Mouse (Mus musculus) T-helper 2 cell (primary cell): ENCODE data around the gene Hist1h2ak.

Experiments used
- in situ Hi-C: fragments of 300-600 bp; cut with MboI, MseI; formaldehyde crosslinking; loops from one replicate; pipeline ENCODE4 v1.15.1; 2025; ENCODE audit warnings: high pct_unique_total_duplicates

Hist1h2ak gene

DNA sequence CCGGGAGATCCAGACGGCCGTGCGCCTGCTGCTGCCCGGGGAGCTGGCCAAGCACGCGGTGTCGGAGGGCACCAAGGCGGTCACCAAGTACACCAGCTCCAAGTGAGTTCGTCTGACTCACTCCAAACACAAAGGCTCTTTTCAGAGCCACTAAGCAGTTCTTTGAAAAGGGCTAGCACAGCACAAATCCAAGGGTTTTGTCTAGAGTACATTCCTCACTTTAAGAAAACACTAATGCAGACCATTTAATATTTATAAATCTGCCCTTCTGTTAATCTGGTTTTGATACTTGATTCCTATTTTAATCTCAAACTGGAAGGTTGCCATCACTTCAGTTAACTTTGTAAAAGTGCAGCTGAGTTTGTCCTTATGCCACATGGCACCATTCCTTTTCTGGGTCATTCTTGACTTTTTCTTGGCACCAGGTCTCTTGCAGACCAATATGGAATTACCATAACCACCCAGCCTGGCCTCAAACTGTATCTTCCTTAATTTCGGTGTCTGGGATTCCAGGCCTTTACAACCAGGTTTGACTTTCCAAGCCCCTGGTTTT, 31.2 kb downstream of the Hist1h2ak start:
- in situ Hi-C loops, result loop anchor here (25.0 kb wide), 2 partner anchors 485 to 1715 kb away; no protein-coding TSS in a partner anchor

DNA sequence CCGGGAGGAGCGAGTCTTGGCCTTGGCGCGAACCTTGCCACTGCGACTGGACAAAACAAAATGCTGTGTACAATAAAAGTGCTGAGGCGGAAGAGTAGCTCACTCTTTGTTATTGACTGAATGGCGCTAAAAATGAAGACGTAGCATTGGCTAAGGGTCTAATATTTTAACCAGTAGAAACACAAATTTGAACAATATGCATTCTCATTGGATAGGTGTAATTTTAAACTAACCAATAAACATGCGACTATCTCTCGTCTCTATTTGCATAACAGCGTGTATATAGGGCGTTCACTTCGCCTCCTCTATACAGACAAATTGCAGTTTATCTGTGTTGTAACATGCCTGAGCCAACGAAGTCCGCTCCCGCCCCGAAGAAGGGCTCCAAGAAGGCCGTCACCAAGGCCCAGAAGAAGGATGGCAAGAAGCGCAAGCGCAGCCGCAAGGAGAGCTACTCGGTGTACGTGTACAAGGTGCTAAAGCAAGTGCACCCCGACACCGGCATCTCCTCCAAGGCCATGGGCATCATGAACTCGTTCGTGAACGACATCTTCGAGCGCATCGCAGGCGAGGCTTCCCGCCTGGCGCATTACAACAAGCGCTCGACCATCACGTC, 31.8 kb downstream of the Hist1h2ak start, which contains the start of gene Hist1h2bm:
Gene Hist1h2bm (plus strand): TSS at position 288 of the 616 bp plus-strand sequence.
- in situ Hi-C loops, result loop anchor here (25.0 kb wide), 2 partner anchors 485 to 1715 kb away; no protein-coding TSS in a partner anchor

DNA sequence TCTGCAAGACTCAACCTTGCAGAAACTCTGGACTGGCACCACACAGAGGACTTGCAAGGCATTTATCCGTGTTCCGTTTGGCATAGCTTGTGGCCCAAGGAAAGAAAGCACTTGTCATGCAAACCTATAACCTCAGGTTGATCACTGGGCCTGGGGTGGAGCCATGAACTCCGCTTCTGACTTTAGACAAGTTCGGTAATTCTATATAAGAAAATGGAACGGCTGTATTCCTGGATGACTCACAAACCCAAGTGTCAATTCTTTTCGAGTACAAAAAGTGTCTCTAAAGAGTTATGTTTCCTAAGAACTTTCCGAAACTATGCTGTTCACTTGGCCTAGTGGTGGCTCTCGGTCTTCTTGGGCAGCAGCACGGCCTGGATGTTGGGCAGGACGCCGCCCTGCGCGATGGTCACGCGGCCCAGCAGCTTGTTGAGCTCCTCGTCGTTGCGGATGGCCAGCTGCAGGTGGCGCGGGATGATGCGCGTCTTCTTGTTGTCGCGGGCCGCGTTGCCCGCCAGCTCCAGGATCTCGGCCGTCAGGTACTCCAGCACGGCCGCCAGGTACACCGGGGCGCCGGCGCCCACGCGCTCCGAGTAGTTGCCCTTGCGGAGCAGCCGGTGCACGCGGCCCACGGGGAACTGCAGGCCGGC, 32.4 kb downstream of the Hist1h2ak start:
- in situ Hi-C loops, result loop anchor here (25.0 kb wide), 2 partner anchors 484 to 1716 kb away; no protein-coding TSS in a partner anchor

DNA sequence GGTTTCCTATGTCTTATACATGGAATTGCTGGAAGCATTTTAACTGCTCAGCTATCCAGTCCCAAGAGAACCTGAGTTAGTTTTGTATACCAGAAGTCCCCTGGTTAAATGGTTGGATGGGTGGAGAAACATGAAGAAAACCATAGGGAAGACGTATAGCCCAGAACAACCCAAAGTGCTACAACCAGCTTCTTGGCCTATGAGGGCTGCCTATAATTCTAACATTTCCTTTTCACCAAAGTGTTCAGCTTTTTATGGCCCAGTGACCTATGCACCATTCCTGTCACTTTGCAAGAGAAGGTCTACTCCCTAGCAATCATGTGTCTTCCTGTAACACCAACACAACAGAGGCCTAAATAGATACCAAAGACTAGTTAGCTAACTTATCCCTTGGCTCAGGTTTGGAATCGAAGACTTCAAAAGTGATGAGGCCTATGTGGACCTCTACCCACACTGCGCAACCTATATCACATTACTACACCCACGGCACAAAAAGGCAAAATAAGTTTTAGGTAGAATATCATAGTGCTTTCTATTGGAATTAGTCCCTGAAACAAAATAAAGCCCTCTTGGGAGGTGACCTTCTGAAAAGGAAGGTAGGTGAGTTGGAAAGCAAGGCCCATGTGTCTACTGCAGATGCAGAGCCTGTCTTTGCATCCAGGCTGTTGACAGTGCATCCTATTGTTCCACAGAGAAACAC, 35.1 kb downstream of the Hist1h2ak start:
- in situ Hi-C loops, result loop anchor here (5.0 to 25.0 kb wide), 5 partner anchors 319 to 1964 kb away; partner anchors contain the start of genes Hist1h2ac, Hist1h2ad, Hist1h2ae and Hist1h2ah

DNA sequence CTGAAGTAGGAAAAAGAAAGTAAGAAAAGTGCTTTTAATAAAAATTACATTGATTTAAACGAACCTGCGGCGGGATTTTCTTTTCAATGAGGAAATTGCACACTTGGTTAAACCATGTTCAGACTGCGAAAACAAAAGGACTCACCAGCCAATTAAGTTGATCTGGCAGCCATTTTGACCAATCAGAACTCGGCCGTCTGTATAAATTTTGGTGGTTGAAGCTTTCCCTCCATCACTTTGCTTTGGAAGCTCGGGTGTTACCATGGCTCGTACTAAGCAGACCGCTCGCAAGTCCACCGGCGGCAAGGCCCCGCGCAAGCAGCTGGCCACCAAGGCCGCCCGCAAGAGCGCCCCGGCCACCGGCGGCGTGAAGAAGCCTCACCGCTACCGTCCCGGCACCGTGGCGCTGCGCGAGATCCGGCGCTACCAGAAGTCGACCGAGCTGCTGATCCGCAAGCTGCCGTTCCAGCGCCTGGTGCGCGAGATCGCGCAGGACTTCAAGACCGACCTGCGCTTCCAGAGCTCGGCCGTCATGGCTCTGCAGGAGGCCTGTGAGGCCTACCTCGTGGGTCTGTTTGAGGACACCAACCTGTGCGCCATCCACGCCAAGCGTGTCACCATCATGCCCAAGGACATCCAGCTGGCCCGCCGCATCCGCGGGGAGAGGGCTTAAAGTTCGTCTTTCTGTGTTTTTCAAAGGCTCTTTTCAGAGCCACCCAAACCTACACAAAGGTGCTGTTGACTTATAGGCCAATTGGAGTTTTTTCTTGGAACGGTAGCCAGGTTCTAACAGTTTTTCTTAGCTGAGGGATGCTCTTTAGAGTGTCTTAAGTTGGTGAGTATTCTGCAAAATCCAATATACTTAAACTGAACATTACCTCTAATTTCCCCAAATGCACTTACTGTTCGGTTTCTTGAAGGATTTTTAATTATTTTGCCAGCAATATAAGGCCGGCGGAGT, 36.0 kb downstream of the Hist1h2ak start, which contains the start of gene Hist1h3h:
Gene Hist1h3h (plus strand): TSS at position 263 of the 961 bp plus-strand sequence.
- in situ Hi-C loops, result loop anchor here (5.0 to 25.0 kb wide), 5 partner anchors 320 to 1965 kb away; partner anchors contain the start of genes Hist1h2ac, Hist1h2ad, Hist1h2ae and Hist1h2ah

DNA sequence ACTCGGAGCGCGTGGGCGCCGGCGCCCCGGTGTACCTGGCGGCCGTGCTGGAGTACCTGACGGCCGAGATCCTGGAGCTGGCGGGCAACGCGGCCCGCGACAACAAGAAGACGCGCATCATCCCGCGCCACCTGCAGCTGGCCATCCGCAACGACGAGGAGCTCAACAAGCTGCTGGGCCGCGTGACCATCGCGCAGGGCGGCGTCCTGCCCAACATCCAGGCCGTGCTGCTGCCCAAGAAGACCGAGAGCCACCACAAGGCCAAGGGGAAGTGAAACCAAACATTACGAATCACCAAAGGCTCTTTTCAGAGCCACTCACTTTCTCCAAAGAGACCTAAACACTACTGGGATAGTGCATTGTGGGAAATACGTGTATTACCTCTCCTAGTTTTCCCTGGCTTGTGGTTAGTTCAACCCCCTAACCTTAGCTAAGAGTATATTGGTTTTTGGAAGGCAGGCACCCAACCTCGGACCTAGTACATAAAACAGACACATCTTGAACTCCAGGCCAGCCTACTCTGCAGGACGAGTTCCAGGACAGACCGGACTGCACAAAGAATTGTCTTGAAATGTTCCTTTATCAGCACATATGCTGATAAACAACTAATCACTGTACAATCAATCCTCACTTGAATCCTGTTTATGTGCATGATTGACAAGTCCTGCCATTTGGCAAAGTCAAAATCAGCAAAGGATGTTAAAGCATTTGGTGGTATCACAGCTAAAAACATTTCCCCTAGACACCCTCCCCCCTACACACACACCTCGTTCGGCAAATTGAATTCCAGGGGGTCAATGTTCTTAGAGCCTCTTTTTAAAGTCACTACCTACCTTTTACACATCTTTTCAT, 36.9 kb downstream of the Hist1h2ak start:
- in situ Hi-C loops, result loop anchor here (5.0 to 25.0 kb wide), 5 partner anchors 321 to 1966 kb away; partner anchors contain the start of genes Hist1h2ac, Hist1h2ad, Hist1h2ae and Hist1h2ah

DNA sequence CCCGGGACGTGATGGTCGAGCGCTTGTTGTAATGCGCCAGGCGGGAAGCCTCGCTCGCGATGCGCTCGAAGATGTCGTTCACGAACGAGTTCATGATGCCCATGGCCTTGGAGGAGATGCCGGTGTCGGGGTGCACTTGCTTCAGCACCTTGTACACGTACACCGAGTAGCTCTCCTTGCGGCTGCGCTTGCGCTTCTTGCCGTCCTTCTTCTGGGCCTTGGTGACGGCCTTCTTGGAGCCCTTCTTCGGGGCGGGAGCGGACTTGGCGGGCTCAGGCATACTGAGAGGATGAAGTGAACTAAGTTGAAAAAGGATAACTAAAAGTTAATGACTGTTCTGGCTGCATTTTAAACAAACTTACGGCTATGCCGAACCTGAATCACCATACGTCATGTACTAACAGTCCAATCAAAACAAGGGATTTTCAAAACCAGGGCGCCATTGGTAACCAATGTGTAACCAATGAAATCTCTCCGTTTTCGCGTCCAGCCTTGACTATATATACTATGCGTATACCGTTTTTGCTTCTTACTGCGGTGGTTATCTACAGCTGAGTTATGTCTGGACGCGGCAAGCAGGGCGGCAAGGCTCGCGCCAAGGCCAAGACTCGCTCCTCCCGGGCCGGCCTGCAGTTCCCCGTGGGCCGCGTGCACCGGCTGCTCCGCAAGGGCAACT, 37.6 kb downstream of the Hist1h2ak start, which contains the start of the genes Hist1h2bl and Hist1h2ai:
Gene Hist1h2bl (minus strand): TSS at position 280 of the 676 bp plus-strand sequence.
Gene Hist1h2ai (plus strand): TSS at position 559 of the 676 bp plus-strand sequence.
- in situ Hi-C loops, result loop anchor here (5.0 to 25.0 kb wide), 5 partner anchors 321 to 1966 kb away; partner anchors contain the start of genes Hist1h2ac, Hist1h2ad, Hist1h2ae and Hist1h2ah

DNA sequence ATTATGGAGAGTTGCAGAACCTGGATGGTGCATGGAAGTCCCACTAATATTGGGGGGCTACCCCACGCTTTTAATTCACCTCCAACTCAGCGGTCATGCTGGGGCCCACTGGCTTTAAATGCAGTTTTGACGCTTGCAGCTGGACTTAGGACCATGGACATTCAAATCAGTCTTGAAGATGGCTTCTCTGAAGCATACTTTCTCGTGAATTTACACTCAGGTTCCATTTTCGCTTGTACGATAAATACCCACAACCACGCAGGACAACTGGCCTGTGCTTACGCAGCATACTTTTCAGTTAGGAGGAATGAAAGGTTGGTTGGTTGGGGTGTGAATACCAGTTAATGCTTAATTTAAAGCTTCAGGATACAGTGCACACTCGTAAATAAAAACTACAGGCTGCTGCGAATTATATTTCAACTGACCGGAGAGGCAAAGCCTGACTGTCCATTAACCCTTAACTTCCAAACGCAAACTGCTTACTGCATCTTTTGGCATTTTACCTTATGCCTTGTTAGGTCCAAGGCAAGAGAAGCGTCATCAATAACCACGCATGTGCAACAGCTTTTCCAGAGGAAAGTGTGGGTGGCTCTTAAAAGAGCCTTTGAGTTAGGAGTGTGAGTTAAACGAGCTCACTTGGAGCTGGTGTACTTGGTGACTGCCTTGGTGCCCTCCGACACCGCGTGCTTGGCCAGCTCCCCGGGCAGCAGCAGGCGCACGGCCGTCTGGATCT, 38.3 kb downstream of the Hist1h2ak start:
- in situ Hi-C loops, result loop anchor here (5.0 to 25.0 kb wide), 5 partner anchors 322 to 1967 kb away; partner anchors contain the start of genes Hist1h2ac, Hist1h2ad, Hist1h2ae and Hist1h2ah

DNA sequence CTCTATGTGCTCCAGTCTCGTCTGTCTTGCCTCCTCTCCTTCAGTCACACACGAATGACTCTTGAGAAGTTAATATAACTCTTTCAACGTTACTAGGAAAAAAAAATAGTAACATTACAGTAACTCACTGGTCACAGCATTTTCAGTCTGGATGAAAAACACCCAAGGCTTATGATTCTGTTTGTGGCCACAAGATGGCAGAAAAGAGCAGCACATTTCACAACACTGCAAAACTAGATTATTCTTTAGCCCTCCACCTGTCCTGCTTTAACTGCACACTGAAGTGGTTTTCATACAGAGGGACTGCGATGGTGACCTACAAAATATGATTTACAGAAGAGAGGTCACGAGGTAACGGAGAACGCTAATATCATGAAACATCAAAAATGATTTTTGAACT, 38.9 kb downstream of the Hist1h2ak start:
- in situ Hi-C loops, result loop anchor here (5.0 to 25.0 kb wide), 5 partner anchors 323 to 1968 kb away; partner anchors contain the start of genes Hist1h2ac, Hist1h2ad, Hist1h2ae and Hist1h2ah

DNA sequence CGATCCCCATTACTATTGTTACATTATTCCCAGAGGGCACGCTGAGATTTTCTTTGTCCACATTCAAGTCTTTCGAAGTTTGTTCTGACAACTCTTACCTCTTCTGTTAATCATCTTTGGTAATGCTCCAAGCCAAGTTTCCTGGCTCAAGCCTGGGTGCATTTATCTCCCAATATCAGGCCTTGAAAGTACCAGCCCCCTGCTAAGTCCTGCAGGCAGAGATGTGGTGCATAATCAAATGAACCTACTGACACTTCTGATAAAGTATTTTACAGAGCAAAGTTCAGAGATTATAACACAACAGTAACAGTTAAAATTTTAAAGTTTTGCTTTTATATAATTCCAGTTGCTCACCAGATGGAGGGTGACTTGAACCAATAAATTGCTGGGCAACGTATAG, 41.9 kb downstream of the Hist1h2ak start:
- in situ Hi-C loops, result loop anchor here (10.0 to 25.0 kb wide), 3 partner anchors 474 to 1863 kb away; partner anchors contain the start of genes Hist1h2ad, Hist1h2ae, Hist1h2bf and Hist1h2bg

DNA sequence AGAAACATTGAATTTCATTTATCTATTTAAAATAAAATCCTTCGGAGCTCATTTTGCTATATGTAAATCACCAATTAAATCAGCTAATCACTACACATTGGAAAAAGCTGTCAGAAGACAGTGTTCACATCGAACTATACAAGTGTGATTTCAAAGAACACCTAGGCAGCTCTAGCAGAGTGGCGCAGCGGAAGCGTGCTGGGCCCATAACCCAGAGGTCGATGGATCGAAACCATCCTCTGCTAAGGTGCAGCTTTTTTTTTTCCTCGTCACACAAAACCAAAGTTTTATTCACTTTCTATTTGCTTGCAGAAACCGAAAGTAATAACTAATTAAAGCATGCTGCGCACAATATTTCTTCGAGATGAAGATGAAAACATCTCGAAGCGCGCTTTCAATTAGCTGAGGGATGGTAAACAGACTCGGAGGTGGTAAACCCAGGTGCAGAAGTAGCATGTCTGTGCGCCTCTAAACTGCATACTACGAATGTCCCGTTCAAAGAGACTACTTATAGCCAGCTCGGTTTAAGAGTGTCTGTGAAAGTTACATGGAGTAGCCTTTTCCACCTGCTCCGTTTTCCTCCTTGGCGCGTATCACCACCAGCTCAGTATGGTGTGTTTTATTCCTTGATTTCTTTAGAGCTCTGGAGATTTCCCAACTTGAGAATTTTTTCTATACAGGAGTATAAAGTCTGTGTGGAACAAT, 42.7 kb downstream of the Hist1h2ak start:
- in situ Hi-C loops, result loop anchor here (10.0 to 25.0 kb wide), 3 partner anchors 474 to 1864 kb away; partner anchors contain the start of genes Hist1h2ad, Hist1h2ae, Hist1h2bf and Hist1h2bg

DNA sequence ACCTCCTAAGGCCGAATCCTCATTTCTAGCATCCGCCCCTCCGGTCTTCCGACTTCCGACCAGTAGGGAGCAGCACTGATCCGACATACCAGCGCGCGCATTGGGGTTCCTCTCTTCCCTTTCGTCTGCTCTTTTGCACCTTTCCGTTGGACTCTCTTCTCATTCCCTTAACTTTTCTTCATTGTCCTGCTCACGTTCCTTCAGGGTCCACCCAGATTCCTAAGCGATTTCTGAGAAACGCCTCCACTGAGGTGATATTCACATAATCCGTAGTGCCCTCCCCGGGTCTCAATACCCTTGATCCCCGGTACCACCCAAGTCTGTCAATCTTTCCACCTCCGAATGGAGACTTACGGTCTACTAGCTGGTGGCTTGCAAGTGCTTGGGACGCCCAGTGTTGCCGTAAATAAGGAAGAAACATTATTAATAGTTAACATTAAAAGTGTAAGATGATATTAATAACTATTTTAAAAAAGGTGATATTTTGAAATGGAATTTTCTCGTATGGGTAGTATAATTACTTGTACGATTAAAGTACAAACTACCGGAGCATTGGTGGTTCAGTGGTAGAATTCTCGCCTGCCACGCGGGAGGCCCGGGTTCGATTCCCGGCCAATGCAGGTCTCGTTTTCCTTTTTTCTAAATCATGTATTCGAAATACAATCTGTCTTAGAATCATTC, 43.5 kb downstream of the Hist1h2ak start:
- in situ Hi-C loops, result loop anchor here (10.0 to 25.0 kb wide), 3 partner anchors 473 to 1865 kb away; partner anchors contain the start of genes Hist1h2ad, Hist1h2ae, Hist1h2bf and Hist1h2bg

DNA sequence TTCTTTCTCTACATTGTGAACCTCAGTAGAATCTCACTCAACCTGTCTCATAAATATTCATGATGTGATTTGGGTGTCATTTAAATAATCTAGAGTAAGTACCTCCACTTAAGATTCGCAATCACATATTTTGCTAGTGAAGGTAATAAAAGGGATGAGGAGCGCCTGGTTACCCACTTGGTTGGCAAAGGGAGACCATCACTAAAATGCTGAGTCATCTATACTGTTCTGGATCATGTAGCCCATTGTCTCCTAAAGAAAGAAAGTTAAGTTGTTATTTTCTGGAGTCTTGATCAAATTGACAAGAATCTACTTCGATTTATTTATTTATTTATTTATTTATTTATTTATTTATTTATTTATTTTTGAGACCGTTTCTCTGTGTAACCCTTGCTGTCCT, 47.0 kb downstream of the Hist1h2ak start:
- in situ Hi-C loops, result loop anchor here (10.0 to 25.0 kb wide), 4 partner anchors 182 to 1731 kb away; partner anchors contain the start of gene Trim27
